ENCODE assay signal across 11 mouse cellular contexts in genomic region chr4:105203303-105203761, GRCm38 (mm10). TPM values are rescaled to one million over a fixed set of nuclear protein-coding genes. Genes with fewer than 3 reads are reported as not detected.
A peak's percentile ranks its signal among the peaks of the same experiment; 100 is the strongest.
DNase-seq lines count a peak whose midpoint lies in the region; ATAC-seq and TF ChIP-seq lines count a peak whose summit lies in the region.
"Had no signal": no experiment of that assay in that cellular context is flagged by ENCODE, and none has a peak within 500 bp of the region (broad histone marks: within the 10 kb centered on the region; RNA-seq: fewer than 3 reads in every experiment).

No protein-coding gene starts in this region.

- DNase-seq in frontal cortex, postnatal 25 days (ENCODE audit: low spot score in 2 of 2): no peak
- DNase-seq in layer of hippocampus, adult 11-12 months (ENCODE audit: low spot score): peak; percentile 16
- no peak for DNase-seq in layer of hippocampus, postnatal 25 days (ENCODE audit: extremely low spot score in 1 of 2, low spot score in 1 of 2)
- peak; percentile 58 for DNase-seq in adipocyte (ENCODE audit: low spot score)
- no peak for DNase-seq in lung, adult 2 months

- no peak overlapping the region for H3K4me2 ChIP-seq in hindbrain, embryonic 16.5 days (ENCODE audit: low read length)
- no peak overlapping the region for H3K4me2 ChIP-seq in intestine, embryonic 15.5 days (replicated peaks)
- H3K4me2 ChIP-seq: midbrain, embryonic 15.5 days; neural tube, embryonic 15.5 days had no signal

- no peaks in the 10 kb centered on the region for H3K27me3 ChIP-seq in hindbrain, embryonic 16.5 days (replicated peaks; ENCODE audit: control insufficient read depth, insufficient read depth, low read length)
- no peaks in the 10 kb centered on the region for H3K27me3 ChIP-seq in intestine, embryonic 15.5 days (replicated peaks)
- H3K27me3 ChIP-seq: CH12.LX; midbrain, embryonic 15.5 days; neural tube, embryonic 15.5 days had no signal

- no peaks in the 10 kb centered on the region for H3K9me3 ChIP-seq in hindbrain, embryonic 16.5 days (ENCODE audit: control insufficient read depth, low read length)
- H3K9me3 ChIP-seq in intestine, embryonic 15.5 days: no peaks in the 10 kb centered on the region
- H3K9me3 ChIP-seq: midbrain, embryonic 15.5 days; neural tube, embryonic 15.5 days had no signal

- peak overlapping the region; percentile 35 for H3K27ac ChIP-seq in hindbrain, embryonic 16.5 days (ENCODE audit: low read depth, low read length)
- no peak overlapping the region for H3K27ac ChIP-seq in intestine, embryonic 15.5 days
- H3K27ac ChIP-seq: midbrain, embryonic 15.5 days; neural tube, embryonic 15.5 days had no signal

- WGBS in hindbrain, embryonic 16.5 days: 60% methylated on average over 2 of the region's 2 CpGs
- WGBS in lung, adult 2 months: 83% methylated on average over 2 of the region's 2 CpGs
- WGBS in intestine, embryonic 15.5 days: 90% methylated on average over 2 of the region's 2 CpGs

- H3K36me3 ChIP-seq in hindbrain, embryonic 16.5 days (ENCODE audit: control insufficient read depth, insufficient read depth, low read length): no peaks in the 10 kb centered on the region
- H3K36me3 ChIP-seq in intestine, embryonic 15.5 days: 0 out of 2 replicates have a peak, but pooled peaks cover under 1% of the 10 kb centered on the region
- H3K36me3 ChIP-seq: midbrain, embryonic 15.5 days; neural tube, embryonic 15.5 days had no signal

- TF ChIP-seq POLR2A in lung, adult 2 months (IDR thresholded peaks at IDR 0.05; ENCODE audit: borderline replicate concordance, extremely low read depth, low read depth, low read length): no peak

- H3K4me1 ChIP-seq in hindbrain, embryonic 16.5 days (ENCODE audit: control insufficient read depth, insufficient read depth, low read depth, low read length): peaks cover 23% of the 10 kb centered on the region
- peaks cover 18% of the 10 kb centered on the region for H3K4me1 ChIP-seq in lung, adult 2 months (ENCODE audit: control insufficient read depth, insufficient read depth, low read length)
- peaks cover 50% of the 10 kb centered on the region for H3K4me1 ChIP-seq in intestine, embryonic 15.5 days (replicated peaks)

- no peak overlapping the region for H3K4me3 ChIP-seq in hindbrain, embryonic 16.5 days (ENCODE audit: low read length)
- no peak overlapping the region for H3K4me3 ChIP-seq in lung, adult 2 months (replicated peaks; ENCODE audit: extremely low read depth, low read depth, low read length)
- no peak overlapping the region for H3K4me3 ChIP-seq in intestine, embryonic 15.5 days (replicated peaks)
- H3K4me3 ChIP-seq: midbrain, embryonic 15.5 days; neural tube, embryonic 15.5 days had no signal

- H3K9ac ChIP-seq in hindbrain, embryonic 16.5 days (ENCODE audit: low read depth, low read length): no peak overlapping the region
- H3K9ac ChIP-seq in intestine, embryonic 15.5 days: no peak overlapping the region
- H3K9ac ChIP-seq: midbrain, embryonic 15.5 days; neural tube, embryonic 15.5 days had no signal

- ATAC-seq in frontal cortex, adult (ENCODE audit: low TSS enrichment): peak; percentile 62
- ATAC-seq in hindbrain, embryonic 16.5 days: 0 out of 2 replicates have a peak, but pooled peaks have one; percentile 35
- no peak for ATAC-seq in intestine, embryonic 15.5 days
- ATAC-seq: midbrain, embryonic 15.5 days had no signal

- no peak for TF ChIP-seq CTCF in lung, adult 2 months (IDR thresholded peaks at IDR 0.05; ENCODE audit: insufficient read depth, low read length)

RNA-seq across cellular contexts. Expression of gene Plpp3, which starts 46.2 kb away (rescaled TPM):
- total RNA-seq in layer of hippocampus, postnatal 25 days (2021): 100 to 1,000 TPM; 202 to 209 TPM
- polyA plus RNA-seq in hindbrain, embryonic 16.5 days (2015; fragmentation: Nextera tagmentation; extraction: Ambion mirVana): 114 and 122 TPM in 2 replicates
- 170 and 187 TPM in 2 replicates for polyA plus RNA-seq in lung, adult 2 months (2012; rRNA removed)
- polyA plus RNA-seq in intestine, embryonic 15.5 days (2015; fragmentation: Nextera tagmentation; extraction: Ambion mirVana): 41.2 and 42.0 TPM in 2 replicates

Comparison
In these comparisons a context has a peak if more than half of its experiments do, and no peak if none do; other contexts are left out.
1. DNase-seq: peak in layer of hippocampus, adult 11-12 months (single experiment) and adipocyte (single experiment); none in frontal cortex, postnatal 25 days (0 of 2), layer of hippocampus, postnatal 25 days (0 of 2) and lung, adult 2 months (single experiment).